Mouse (Mus musculus): ENCODE measurements around the gene Egflam. TPM values are rescaled to one million over a fixed set of nuclear protein-coding genes. Genes with fewer than 3 reads are reported as not detected.

Egflam gene
- polyA plus RNA-seq, 2 experiments, result 0.18 to 0.51 TPM

- no peak for TF ChIP-seq CTCF (IDR thresholded peaks at IDR 0.05; ENCODE audit: low read depth)
- TF ChIP-seq EP300 (IDR thresholded peaks at IDR 0.05; ENCODE audit: low read depth), result no peak
- WGBS (ENCODE audit: insufficient replicate concordance), result 59% methylated on average over 12 of the region's 12 CpGs
- no peak overlapping the region for H3K4me2 ChIP-seq (ENCODE audit: low read depth)
Observed at GRCm38 (mm10) chr15:7224151-7224775, 173.9 kb downstream of the Egflam start.

DNA sequence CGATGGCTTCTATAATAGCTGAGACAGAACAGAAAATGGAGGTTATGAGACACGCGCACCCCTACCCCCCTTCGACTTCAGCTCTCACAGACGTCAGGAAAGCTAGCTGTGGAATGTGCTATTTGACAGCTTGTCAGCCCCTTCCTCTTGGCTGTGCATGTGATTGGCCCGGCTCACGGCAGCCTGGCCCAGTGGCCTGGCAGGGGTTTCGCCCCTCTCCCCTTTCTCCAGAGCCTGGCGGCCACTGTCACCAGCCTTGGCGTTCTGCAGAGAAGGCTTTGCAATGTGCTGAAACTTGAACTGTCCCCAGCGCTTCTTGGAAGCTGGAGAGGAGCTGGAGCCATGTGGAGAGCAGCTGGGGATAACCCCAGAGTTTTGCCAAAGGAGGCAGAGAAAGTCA is 175.4 kb downstream of the Egflam start:
- no peak overlapping the region for H3K4me3 ChIP-seq (ENCODE audit: insufficient read depth in 1 of 2, low read depth in 2 of 2, low read length in 2 of 2)
- no peaks in the 10 kb centered on the region for H3K36me3 ChIP-seq (replicated peaks; ENCODE audit: control insufficient read depth, insufficient read depth, low read depth)
- H3K9ac ChIP-seq (replicated peaks), result no peak overlapping the region
- H3K4me1 ChIP-seq (replicated peaks; ENCODE audit: control insufficient read depth in 2 of 2, insufficient read depth in 2 of 2, low read length in 1 of 2), result no peaks in the 10 kb centered on the region
- DNase-seq (ENCODE audit: low read depth in 3 of 3, low spot score in 3 of 3), result no peak
- WGBS (ENCODE audit: insufficient replicate concordance), result 38% methylated on average over 11 of the region's 11 CpGs
- no peaks in the 10 kb centered on the region for H3K9me3 ChIP-seq (ENCODE audit: control insufficient read depth, low read length)
- no peak overlapping the region for H3K4me2 ChIP-seq (ENCODE audit: low read depth)
- H3K27me3 ChIP-seq (ENCODE audit: control insufficient read depth, insufficient read depth, low read length), result no peaks in the 10 kb centered on the region; the same call in none of the 2 replicates
- TF ChIP-seq CTCF (IDR thresholded peaks at IDR 0.05; ENCODE audit: low read depth) (no peak), EP300 (IDR thresholded peaks at IDR 0.05; ENCODE audit: low read depth) (no peak)
- H3K27ac ChIP-seq, result no peak overlapping the region
- ATAC-seq (ENCODE audit: insufficient read depth), result no peak

More at GRCm38 (mm10) chr15:7224151-7224775, 173.9 kb downstream of the Egflam start:
- no peak overlapping the region for H3K4me3 ChIP-seq (ENCODE audit: insufficient read depth in 1 of 2, low read depth in 2 of 2, low read length in 2 of 2)
- H3K4me1 ChIP-seq (replicated peaks; ENCODE audit: control insufficient read depth in 2 of 2, insufficient read depth in 2 of 2, low read length in 1 of 2), result no peaks in the 10 kb centered on the region
- H3K36me3 ChIP-seq (replicated peaks; ENCODE audit: control insufficient read depth, insufficient read depth, low read depth), result no peaks in the 10 kb centered on the region
- ATAC-seq (ENCODE audit: insufficient read depth) (no peak), DNase-seq (ENCODE audit: low read depth in 3 of 3, low spot score in 3 of 3) (no peak)
- H3K9me3 ChIP-seq (ENCODE audit: control insufficient read depth, low read length), result no peaks in the 10 kb centered on the region
- H3K9ac ChIP-seq (replicated peaks), result no peak overlapping the region
- no peaks in the 10 kb centered on the region; the same call in none of the 2 replicates for H3K27me3 ChIP-seq (ENCODE audit: control insufficient read depth, insufficient read depth, low read length)
- H3K27ac ChIP-seq, result no peak overlapping the region

- Histone ChIP-seq H3K4me3 (ENCODE audit: insufficient read depth in 1 of 2, low read depth in 2 of 2, low read length in 2 of 2) (no peak overlapping the region), H3K27me3 (ENCODE audit: control insufficient read depth, insufficient read depth, low read length) (no peaks in the 10 kb centered on the region; the same call in 1 of the 2 replicates), H3K36me3 (replicated peaks; ENCODE audit: control insufficient read depth, insufficient read depth, low read depth) (no peaks in the 10 kb centered on the region), H3K4me2 (ENCODE audit: low read depth) (no peak overlapping the region), H3K27ac (no peak overlapping the region), H3K4me1 (replicated peaks; ENCODE audit: control insufficient read depth in 2 of 2, insufficient read depth in 2 of 2, low read length in 1 of 2) (no peaks in the 10 kb centered on the region), H3K9me3 (ENCODE audit: control insufficient read depth, low read length) (no peaks in the 10 kb centered on the region), H3K9ac (replicated peaks) (no peak overlapping the region)
- WGBS (ENCODE audit: insufficient replicate concordance), result 32% methylated on average over 6 of the region's 6 CpGs
- DNase-seq (ENCODE audit: low read depth in 3 of 3, low spot score in 3 of 3) (no peak), ATAC-seq (ENCODE audit: insufficient read depth) (no peak)
- no peak for TF ChIP-seq EP300 (IDR thresholded peaks at IDR 0.05; ENCODE audit: low read depth)
- no peak for TF ChIP-seq CTCF (IDR thresholded peaks at IDR 0.05; ENCODE audit: low read depth)
Observed at GRCm38 (mm10) chr15:7217273-7217598, 181.0 kb downstream of the Egflam start.

DNA sequence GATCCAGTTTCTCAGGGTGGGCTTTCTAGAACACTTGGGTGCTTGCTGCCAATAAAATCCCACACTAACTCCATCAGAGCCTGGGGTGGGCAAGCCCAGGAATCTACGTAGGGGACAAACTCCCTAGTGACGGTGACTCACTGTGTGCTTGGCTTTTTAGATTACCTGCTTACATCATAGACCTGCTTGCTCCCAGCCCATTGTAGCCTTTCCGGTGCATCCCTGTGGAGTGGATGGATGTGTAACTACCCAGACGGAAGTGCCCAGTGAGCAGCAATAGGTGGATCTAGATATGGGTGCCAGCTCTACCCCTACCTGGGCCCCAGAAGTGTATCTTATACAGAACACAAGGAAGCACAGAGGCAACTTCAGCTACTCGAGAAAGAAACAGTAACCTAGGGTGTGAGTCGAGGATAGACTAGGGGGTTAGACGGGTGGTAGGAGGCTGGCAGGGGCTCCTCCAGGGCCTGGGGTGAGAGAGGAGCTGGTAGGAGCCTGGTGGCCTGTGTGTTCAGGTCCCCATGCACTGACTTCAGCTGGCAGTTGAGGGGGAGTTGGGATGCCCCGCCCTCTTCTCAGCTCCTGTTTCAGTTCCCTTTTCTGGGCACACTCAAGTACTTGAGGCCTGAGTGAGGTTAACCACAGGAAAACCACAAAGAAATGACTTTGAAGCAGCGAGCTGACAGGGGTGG is 181.5 kb downstream of the Egflam start:
- Histone ChIP-seq H3K9me3 (ENCODE audit: control insufficient read depth, low read length) (no peaks in the 10 kb centered on the region), H3K27me3 (ENCODE audit: control insufficient read depth, insufficient read depth, low read length) (no peaks in the 10 kb centered on the region; the same call in 1 of the 2 replicates), H3K36me3 (replicated peaks; ENCODE audit: control insufficient read depth, insufficient read depth, low read depth) (no peaks in the 10 kb centered on the region), H3K4me2 (ENCODE audit: low read depth) (no peak overlapping the region), H3K4me1 (replicated peaks; ENCODE audit: control insufficient read depth in 2 of 2, insufficient read depth in 2 of 2, low read length in 1 of 2) (no peaks in the 10 kb centered on the region), H3K4me3 (ENCODE audit: insufficient read depth in 1 of 2, low read depth in 2 of 2, low read length in 2 of 2) (no peak overlapping the region), H3K27ac (no peak overlapping the region), H3K9ac (replicated peaks) (no peak overlapping the region)
- TF ChIP-seq EP300 (IDR thresholded peaks at IDR 0.05; ENCODE audit: low read depth) (no peak), CTCF (IDR thresholded peaks at IDR 0.05; ENCODE audit: low read depth) (no peak)
- ATAC-seq (ENCODE audit: insufficient read depth) (no peak), DNase-seq (ENCODE audit: low read depth in 3 of 3, low spot score in 3 of 3) (peak; percentile 6 to 33 (median 22))
- 31% methylated on average over 9 of the region's 9 CpGs for WGBS (ENCODE audit: insufficient replicate concordance)

DNA sequence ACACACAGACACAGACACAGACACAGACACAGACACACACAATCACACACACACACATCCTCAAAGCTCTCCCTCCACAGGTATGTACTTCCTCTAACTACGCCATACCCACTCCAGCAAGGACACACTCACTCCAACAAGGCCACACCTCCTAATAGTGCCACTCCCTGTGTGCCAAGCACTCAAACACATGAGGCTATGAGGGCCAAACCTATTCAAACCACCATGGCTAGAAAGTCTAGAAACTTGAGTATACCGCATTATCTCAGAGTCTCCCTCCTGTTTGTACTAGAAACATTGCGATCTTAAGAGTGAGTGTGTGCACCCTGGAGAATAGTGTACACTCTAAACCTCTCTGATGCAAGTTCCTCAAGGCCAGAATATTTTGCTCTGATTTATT is 182.3 kb downstream of the Egflam start:
- Histone ChIP-seq H3K27ac (no peak overlapping the region), H3K27me3 (ENCODE audit: control insufficient read depth, insufficient read depth, low read length) (no peaks in the 10 kb centered on the region; the same call in 1 of the 2 replicates), H3K4me1 (replicated peaks; ENCODE audit: control insufficient read depth in 2 of 2, insufficient read depth in 2 of 2, low read length in 1 of 2) (no peaks in the 10 kb centered on the region), H3K9ac (replicated peaks) (no peak overlapping the region), H3K4me2 (ENCODE audit: low read depth) (no peak overlapping the region), H3K4me3 (ENCODE audit: insufficient read depth in 1 of 2, low read depth in 2 of 2, low read length in 2 of 2) (no peak overlapping the region), H3K9me3 (ENCODE audit: control insufficient read depth, low read length) (no peaks in the 10 kb centered on the region), H3K36me3 (replicated peaks; ENCODE audit: control insufficient read depth, insufficient read depth, low read depth) (no peaks in the 10 kb centered on the region)
- 70% methylated on average over 3 of the region's 3 CpGs for WGBS (ENCODE audit: insufficient replicate concordance)
- no peak for ATAC-seq (ENCODE audit: insufficient read depth)
- no peak for DNase-seq (ENCODE audit: low read depth in 3 of 3, low spot score in 3 of 3)
- no peak for TF ChIP-seq CTCF (IDR thresholded peaks at IDR 0.05; ENCODE audit: low read depth)
- TF ChIP-seq EP300 (IDR thresholded peaks at IDR 0.05; ENCODE audit: low read depth), result no peak
